Mouse (Mus musculus) MEL (cell line): ENCODE data around the gene Acsl3.

Experiments used
- CTCF ChIP-seq, 3 experiments: IDR thresholded peaks in 2 of 3; conservative IDR thresholded peaks in 1 of 3; 2 replicates each; pipeline ENCODE4 v1.5.1; 2011 to 2012; ENCODE audit warnings: low read length in 3 of 3, low read depth in 2 of 3, mild to moderate bottlenecking in 2 of 3, improper control_type of control experiment in 1 of 3, inconsistent platforms in 1 of 3, mixed read lengths in 1 of 3, moderate library complexity in 1 of 3; ENCODE audit not compliant: control insufficient read depth in 1 of 3, insufficient read depth in 1 of 3, poor library complexity in 1 of 3, severe bottlenecking in 1 of 3
- EP300 ChIP-seq, 2 experiments: IDR thresholded peaks; 2 replicates each; pipeline ENCODE4 v1.6.1; 2011; ENCODE audit warnings: improper control_type of control experiment in 2 of 2, low read length in 2 of 2, low read depth in 1 of 2, mild to moderate bottlenecking in 1 of 2
- MAX ChIP-seq: IDR thresholded peaks from 2 replicates; pipeline ENCODE4 v1.6.1; 2011; ENCODE audit warnings: low read length, improper control_type of control experiment

GRCm38 (mm10) chr1:78742198-78742597, 84.6 kb downstream of the Acsl3 start:
- no peak for TF ChIP-seq CTCF (IDR thresholded peaks at IDR 0.05 in 2 of 3, conservative IDR thresholded peaks at IDR 0.05 in 1 of 3; ENCODE audit: control insufficient read depth in 1 of 3, insufficient read depth in 1 of 3, low read depth in 2 of 3, low read length in 3 of 3, poor library complexity in 1 of 3, severe bottlenecking in 1 of 3)
- TF ChIP-seq MAX: no peak
- no peak for TF ChIP-seq EP300 (IDR thresholded peaks at IDR 0.05; ENCODE audit: low read depth in 1 of 2, low read length in 2 of 2)
